Mouse (Mus musculus) adrenal gland, adult 2 months (tissue): ENCODE data around the gene Ncam1. TPM values are rescaled to one million over a fixed set of nuclear protein-coding genes. Genes with fewer than 3 reads are reported as not detected.

Experiments used
- DNase-seq: peaks from one replicate; pipeline ENCODE4 v3.0.0; 2021
- polyA plus RNA-seq: library from polyadenylated mRNA; depleted of rRNA; stranded (reverse); fragments of >200 nt; gene quantifications from 2 replicates; pipeline ENCODE4 v1.2.3, GENCODE M21; 2012
- total RNA-seq, 2 experiments: library from RNA; stranded (reverse); gene quantifications; 2 replicates each; pipeline ENCODE4 v1.2.3; 2021

The Ncam1 gene
- total and polyA plus RNA-seq, 3 experiments, result 3.0 to 50.3 (median 44.0) TPM

DNA sequence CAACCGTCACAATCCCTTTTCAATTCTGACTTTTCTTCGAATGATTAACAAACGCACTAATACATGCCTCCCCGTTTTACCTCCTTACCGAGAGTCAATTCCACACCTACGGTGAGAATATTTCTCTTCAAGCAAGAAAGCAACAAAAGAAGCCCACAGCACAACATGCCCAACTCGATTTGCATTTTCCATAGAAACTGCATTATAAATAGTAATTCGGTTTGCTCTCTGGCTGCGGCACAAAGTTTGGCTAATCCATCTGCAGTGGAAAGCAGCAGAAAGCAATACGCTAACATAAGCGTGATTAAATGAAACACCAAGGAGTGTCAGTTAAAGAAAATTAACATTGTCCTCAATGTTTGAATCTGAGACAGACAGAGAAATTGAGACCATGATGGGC lies 177.0 kb downstream of the Ncam1 start:
- no peak for DNase-seq

DNA sequence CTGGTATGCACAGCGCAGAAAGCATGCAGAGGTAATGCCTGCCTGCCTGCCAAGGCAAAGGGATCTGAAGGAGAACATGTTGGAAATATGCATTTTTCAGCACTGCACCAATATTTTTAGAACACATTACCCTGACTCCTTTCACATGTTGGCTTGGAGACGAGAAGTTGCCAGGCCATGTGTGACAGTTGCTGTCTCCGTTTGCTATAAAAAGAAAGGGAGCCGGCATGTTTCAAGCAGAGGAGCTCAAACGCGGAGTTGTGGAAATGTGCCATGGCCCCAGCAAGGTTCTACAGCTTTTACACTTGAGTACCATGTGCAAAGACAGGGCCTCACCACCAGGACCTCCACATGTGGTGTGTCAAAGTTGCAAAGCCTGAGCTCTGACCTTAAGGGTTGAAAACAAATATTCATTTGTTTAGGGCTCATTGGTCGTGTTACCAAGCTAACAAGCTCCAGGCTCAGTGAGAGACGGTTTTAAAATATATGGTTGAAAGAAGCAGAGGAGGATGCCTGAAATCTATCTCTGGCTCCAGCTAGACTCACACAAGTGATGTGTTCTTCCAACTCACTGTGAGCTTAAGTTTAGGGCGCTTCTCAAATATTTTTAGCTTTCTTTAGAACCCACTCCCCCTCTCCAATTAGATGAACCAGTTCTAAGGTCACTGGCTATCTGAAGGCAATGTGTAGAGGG lies 179.9 kb downstream of the Ncam1 start:
- DNase-seq, result no peak

DNA sequence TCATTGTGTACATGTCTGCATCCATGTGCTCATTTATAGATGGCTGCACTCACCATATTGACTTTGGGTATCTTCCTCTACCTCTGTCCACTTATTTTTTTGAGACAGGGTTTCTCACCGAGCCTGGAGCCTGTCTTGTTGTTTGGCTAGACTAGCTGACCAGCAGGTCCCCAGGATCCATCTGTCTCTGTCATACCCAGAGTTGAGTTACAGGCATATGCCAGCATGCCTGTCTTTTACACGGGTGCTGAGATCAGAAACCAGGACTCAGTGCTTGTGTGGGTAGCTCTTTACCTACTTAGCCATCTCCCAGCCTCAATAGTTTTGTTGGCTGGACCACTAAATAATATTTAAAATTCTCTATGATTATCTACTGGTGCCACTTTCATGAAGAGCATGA lies 180.5 kb downstream of the Ncam1 start:
- DNase-seq, result no peak

DNA sequence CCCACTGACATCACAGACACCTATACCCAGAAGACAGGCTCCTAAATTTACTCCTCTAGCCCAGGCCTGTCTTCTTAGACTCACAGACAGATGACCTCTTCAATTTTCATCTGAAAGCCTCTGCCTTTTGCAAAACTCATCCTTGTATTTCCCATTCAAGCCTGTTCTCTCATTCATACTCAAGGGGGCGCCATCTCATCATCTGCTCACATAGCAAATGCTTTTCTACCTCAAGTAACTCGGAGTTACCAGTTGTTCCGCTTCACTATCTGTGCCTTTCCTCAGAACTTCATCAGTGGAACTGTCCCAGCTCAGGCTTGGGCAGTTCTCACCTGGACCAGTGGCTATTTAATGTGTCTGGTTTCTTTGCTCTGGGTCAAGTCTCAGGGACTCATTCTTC lies 181.5 kb downstream of the Ncam1 start:
- peak; percentile 46 for DNase-seq

DNA sequence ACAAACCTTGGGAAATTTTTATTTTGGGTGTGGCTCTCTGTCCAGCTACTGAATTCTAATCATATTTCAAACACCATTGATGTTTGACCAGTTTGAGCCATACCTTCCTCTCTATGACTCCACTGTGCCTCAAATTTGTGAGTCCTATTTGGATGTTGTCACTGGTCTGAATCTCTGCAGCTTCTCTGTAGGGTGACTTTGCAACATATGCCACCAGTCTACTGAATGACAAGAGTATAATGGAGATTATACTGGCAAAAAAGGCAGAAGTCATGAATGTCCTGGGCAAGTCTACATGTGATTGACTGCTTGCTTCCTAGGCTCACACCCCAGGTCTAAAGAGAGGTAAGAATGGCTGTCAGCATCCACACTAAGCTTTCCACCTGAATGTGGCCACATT lies 186.3 kb downstream of the Ncam1 start:
- no peak for DNase-seq

DNA sequence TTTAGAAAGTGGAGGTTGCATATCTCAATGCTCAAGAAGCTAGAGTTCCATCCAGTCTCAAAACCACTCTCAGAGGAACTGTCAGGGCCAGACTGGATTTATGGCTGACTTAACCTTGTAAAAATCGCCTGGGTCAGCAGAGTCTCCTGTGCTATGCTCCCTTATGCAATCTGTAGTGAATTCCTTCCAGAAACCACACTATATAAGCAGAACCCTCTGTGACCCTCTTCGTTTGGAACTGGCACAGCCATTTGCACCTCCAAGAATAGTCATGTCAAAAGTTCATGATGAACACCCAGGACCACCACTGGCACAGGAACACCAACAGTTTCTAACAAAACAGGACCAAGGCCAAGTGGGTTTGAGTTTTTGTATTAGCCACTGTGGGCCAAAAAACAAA lies 190.5 kb downstream of the Ncam1 start:
- DNase-seq, result peak; percentile 17

DNA sequence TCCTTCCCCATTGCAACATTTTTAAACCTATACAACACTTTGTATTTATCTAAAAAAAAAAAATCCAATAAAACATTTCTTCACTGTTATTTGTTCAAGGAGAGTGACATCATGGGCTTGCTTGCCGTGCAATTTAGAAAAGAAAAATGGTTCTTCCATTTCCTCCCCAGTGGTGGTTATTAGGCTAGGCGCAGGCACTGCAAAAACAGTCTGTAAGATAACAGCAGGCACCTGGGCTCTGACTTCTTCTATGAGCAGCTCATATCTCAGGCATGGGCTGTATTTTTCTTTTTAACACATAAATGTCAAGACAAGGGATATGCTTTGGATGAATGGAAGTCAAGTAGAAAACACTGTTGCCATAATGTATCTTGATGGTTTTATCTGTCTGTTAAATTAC lies 192.0 kb downstream of the Ncam1 start:
- no peak for DNase-seq

DNA sequence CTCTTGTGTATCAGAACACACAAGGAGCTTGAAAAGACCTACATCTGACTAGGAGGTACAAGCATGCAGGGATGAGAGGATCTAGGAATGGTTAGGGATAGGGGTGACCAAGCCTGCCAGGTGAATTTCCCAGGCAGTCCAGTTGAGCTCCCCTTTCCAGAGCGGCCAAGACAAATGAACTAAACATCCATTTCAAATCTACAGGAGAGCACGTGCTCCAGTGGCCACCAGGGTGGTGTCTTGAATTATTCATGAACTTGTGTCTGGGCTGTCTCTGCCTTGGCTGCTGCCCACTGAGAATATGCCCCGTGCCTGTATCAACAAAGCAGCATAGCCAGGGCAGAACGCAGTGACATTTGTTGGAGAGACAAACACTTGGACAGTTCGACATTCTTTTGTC lies 192.4 kb downstream of the Ncam1 start:
- DNase-seq, result no peak

DNA sequence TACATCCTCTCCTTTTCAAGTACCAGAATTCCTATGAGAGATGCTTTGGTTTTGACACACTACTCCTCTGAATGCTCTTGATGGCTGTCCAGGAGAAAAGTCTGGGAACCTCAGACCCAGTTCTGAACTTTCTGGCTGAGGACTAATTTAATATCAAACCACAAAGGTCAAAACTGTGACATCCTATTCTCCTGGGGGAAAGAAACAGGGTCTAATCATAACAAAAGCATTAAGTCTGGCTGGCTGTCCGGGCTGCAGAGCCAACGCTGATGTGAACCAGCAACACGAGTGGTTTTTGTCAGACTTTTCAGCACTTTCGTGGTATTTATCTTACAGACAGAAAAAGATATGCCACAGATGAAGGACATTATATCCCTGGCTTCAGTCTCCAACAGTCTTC lies 192.9 kb downstream of the Ncam1 start:
- no peak for DNase-seq

DNA sequence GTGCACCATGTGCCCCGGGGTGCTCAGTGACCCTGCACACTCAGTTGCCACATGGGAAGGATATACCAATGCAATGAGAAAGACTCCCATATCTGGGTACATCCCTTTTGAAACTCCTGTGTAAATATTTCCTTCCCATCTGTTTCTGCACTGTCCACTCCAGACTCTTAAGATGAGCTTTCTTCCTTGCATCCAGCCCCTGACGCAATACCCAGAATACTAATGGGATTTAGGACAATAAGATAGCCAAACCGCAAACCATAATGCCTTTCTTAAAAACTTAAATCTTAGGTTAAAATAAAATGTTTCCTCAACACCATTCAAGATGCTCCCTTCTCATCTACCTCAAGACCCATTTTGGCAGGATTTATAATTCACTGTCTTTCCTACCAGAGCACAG lies 193.4 kb downstream of the Ncam1 start:
- no peak for DNase-seq

DNA sequence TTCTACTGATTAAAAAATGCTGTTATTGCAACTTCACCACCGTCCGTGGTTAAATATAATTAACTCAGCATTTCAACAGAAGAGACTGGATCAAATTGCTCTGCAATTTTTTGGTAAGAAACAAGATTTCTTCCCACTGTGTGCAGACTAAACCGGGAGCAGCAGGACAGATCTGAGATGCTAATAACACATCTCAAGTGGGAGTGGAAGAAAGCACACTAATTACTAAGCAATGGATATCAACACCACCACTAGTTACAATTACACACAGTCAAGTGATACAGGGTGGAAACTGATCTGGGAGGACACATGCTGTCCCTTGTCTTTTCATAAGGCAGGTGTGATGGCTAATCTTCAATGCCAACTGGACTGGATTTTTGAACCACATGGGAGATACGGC lies 197.5 kb downstream of the Ncam1 start:
- DNase-seq, result no peak

DNA sequence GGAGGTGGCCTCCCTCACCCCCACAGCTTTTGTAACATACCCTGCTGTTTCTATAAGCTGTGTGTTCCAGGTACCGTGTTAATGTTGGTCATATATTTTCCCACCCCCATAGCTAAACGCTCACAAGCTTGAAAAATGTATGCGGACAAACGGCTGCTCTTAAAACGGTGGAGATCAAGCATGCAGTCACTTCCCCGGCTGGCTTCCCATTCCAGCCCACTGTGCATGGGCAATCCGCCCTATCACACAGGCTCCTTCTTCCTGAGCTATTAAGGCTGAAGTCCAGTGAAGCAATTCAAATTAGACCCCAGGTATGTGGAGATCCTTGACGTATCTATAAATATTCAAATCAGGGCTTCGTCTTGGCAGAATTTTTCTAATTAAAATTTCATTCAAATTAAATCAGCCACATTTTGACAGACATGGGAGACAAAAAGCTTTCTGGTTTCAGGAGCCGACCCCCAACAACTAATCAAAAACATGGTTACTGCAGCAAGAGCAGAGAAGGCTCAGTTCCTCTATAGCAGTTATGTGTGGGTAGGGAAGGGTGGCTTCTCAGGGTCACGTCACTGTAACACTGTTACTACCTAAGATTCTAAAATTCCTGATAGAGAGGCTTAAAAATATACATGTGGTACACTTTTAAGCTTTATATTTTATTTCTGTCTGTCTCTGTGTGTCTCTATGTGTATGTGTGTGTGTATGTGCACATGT lies 202.9 kb downstream of the Ncam1 start:
- DNase-seq, result no peak

DNA sequence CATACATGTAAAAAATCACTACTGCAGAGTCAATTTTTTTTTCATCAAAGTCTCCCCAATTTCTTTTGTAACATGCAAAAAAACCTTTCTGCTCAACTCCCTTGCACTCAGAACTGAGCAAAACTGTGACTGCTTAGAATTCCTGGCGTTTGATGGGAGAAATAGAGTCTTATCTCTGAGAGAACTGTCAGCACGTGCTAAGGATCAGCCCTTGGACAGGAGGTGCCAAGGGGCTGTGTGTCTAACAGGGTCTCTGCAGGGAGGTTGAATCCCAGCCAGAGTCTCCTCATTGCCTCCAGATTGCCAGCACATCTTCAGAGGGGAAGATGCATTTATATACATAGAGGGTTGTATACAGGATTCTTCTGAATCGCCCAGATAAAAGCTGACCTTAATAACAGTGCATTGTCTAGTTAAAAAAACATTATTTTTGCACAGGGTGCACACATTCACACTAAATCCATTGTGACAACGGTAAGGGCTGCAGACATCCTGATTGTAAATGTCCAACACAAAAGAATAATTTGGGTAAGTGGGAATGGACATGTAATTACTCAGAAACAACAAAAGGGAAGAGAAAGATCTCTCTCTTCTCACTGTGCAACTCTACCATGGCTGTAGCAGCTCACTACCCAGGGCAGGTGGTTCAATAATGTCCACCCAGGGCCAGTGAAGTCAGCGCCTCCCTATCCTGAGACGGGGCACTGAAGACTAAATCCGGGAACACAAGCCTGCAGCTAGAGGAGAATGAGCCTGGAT lies 203.7 kb downstream of the Ncam1 start:
- DNase-seq, result no peak

DNA sequence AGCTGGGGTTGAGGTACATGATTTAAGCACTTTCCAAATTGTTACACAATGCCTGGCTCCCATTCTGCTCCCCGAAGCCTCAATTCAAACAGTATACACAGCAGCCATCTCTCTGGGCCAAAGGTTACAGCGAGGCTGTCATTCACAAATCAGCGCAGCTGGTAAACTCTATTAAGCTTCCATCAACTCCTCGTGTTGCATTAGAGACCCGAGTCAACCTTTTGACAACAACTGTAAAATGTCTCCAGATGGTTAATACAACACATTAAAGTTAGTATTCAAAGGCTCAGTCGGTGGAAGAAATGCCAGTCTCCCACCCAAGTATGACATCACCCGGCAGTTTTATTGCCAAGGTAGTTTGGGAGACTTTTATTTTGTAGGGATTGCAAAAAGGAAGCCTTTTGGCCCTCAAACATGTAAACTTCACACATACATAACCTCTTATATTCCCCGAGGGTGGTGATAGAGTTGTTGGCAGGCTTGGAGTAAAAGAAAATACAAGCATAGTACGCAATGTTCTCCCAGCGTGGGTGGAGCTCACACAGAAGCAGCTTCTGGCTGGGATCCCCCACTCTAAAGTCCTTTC lies 204.7 kb downstream of the Ncam1 start:
- DNase-seq, result no peak

DNA sequence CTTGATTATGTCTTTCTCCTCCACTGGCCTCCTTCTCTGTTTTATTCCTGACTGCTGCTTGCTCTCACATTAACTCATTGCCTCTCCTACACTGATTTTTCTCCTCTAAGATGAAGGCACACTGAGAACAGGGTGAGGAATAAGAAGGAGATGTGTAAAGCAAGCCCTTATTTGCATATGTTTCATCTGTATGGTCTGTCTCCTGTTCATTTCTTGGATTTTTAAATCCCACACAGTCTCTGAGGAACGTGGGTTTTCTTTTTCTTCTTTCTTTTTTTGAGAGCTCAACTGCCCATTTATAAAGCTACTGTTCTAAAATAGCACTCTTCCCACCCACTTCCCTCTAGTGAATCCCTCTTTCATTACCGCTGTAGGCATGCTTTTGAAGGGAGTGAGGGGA lies 206.7 kb downstream of the Ncam1 start:
- no peak for DNase-seq

DNA sequence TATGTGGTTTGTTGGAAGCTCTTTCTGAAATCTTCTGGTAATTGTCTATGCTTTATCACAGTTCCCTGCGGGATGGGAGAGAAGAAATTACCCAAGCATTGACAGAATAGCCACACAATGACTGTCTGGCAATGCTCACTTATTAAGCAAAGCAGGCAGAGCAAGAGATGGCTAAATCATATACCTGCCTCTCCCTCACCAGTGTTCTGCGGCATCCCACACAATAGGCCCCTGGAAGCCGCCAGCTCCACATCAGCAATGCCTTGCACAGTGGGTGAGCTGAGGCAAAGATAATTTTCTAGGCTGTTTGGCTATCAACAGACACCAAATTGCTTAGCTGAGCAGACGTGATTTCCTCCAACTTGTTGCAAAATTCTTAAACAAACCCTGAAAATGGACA lies 208.5 kb downstream of the Ncam1 start:
- no peak for DNase-seq

DNA sequence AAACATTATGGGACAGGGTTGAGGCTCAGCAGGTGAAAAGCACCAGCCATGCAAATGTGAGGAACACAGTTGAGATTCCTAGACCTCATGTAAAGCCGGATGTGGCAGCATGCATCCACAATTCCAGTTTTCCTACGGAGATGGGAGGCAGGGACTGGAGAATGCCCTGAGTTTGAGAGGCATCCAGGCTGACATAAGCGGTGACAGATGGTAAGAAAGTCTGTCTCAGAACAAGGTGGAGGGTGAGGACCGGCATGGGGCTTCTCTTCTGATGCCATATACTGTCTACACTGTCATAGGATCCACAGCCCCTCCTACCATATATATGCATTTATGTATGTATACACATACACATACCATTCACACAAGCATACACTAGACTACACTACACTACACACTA lies 221.6 kb downstream of the Ncam1 start:
- DNase-seq, result no peak

DNA sequence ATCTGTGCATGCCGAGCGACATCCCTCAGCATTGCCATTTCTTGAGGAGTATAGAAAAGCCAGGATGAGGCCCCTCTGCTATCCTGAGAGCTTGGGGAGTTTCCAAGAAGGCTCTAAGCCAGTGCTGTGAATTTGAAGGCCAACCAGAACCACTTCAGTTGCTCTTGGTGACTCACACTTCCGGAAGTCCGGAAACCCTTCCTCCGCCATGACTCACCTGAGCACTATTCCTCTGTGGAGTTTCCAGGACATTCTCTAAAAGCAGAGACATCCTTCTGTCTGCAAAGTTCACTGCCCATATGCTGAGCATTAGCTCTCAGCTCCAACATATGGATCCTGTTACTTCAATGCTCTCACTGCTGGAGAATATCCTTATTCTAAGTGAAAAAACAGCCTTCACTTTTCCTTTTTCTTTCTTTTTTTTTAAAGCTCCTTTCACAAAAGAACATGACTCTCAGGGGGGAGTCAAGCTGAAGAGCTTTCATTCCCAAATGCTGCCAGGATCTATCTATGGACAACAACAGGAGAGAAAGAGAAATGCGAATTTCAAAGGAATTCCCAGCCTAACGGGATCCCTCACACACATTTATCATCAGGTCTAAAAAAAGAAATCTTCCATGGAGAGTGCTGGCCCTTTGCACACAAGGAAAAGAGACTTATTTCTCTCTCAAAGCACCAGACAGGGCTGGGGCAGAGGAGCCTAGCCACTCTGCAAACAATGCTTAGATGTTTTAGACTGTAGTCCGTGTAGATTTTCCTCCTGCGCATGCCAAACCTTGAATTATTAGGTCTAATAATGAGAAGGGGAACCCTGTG lies 226.8 kb downstream of the Ncam1 start:
- DNase-seq, result peak; percentile 53

DNA sequence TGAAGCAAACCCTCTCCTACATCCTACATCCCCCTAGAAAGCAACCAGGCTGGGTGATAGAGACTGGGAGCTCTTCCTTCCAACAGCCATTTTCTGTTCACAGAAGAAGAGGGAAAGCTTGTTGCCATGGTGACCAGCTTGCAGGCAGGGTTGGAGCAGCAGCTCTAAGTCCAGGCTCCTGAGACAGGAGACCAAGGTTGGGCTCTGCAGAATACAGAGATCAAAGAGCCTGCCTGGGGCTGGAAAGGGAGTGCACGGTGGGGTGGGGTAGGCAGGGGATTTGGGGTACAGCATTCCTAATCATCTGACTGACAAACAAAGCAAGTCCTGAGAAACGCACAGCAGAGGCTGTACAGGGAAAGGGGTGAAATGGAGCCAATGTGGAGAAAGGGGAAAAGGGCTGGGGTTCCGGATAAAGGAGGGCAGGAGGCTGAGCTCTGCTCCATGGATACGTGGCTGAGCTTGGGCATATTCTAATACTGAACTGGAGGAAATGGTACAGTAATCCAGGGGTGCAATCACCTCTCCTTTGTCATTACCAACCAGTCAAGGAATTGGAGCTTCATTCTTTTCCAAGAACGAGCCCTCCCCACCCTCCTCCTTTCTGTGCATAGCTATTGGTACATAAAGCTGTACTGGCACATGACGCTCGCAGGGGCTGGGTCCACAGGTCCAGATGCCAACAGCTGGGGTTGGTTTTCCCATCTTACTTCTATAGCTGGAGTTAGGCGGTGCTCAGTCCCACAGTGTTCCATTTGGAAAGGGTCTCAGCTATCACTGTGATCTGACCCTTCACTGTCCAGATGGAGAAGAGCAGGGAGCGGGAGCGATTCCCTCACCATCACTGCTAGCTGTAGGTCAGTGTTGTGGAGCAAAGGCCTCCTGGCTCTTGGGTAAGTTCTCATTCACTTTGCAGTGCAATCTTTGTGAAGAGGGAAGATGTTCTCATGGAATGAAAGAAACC lies 227.7 kb downstream of the Ncam1 start:
- DNase-seq, result peak; percentile 47

DNA sequence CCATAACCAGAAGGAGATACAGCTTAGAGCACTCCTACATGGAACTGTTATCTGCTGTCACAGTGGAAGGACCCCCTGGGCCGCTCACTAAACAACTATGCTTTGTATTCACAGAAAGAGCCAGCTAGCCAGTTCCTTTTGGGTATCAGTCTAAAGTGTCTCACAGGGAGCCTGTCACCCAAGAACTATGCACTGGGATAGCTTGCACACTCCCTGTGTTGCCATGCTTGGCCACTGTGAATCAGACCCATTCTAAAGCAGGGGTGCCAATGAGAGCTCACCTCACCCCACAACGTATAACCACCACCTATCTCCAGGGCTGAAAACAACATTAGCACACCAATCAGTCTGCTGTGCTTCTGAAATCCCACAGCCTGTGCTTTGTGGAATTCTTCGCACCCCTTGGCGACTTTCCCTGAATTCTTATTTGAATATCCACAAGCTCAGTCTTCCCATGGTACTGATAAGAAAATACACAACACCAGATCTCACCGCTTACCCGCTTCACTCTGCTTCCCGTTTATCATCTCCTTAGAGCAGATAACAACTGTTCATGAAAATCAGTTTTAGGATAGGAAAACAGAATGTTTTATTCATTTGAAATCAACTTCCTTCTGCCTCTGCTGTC lies 228.6 kb downstream of the Ncam1 start:
- no peak for DNase-seq
